Mouse (Mus musculus) intestine, embryonic 15.5 days (tissue): ENCODE measurements around the gene Stard9. TPM values are rescaled to one million over a fixed set of nuclear protein-coding genes. Genes with fewer than 3 reads are reported as not detected.

ENCODE experiments used
- ATAC-seq: fragments of 200-750 bp; cut with Nextera tagmentation; 2 replicates; pipeline ENCODE4 v1.8.0; 2017; ENCODE audit warnings: moderate TSS enrichment, moderate library complexity
- H3K27ac ChIP-seq: fragments of 300-500 bp; sonication (generic); 2 replicates; pipeline ENCODE4 v1.5.1; 2015; ENCODE audit warnings: mild to moderate bottlenecking, inconsistent platforms
- H3K27me3 ChIP-seq: fragments of 300-500 bp; sonication (generic); replicated peaks from 2 replicates; pipeline ENCODE4 v1.6.1; 2015; ENCODE audit warnings: inconsistent platforms
- H3K36me3 ChIP-seq: fragments of 300-500 bp; sonication (generic); 2 replicates; pipeline ENCODE4 v1.6.1; 2015; ENCODE audit warnings: inconsistent platforms
- H3K4me1 ChIP-seq: fragments of 300-500 bp; sonication (generic); replicated peaks from 2 replicates; pipeline ENCODE4 v1.6.1; 2015; ENCODE audit warnings: inconsistent platforms
- H3K4me2 ChIP-seq: fragments of 300-500 bp; sonication (generic); replicated peaks from 2 replicates; pipeline ENCODE4 v1.6.1; 2015; ENCODE audit warnings: mild to moderate bottlenecking, inconsistent platforms
- H3K4me3 ChIP-seq: fragments of 300-500 bp; sonication (generic); replicated peaks from 2 replicates; pipeline ENCODE4 v1.5.1; 2015; ENCODE audit warnings: inconsistent platforms
- H3K9ac ChIP-seq: fragments of 300-500 bp; sonication (generic); 2 replicates; pipeline ENCODE4 v1.6.1; 2015; ENCODE audit warnings: inconsistent platforms
- H3K9me3 ChIP-seq: fragments of 300-500 bp; sonication (generic); 2 replicates; pipeline ENCODE4 v1.6.1; 2016; ENCODE audit warnings: inconsistent platforms
- WGBS: fragments of 180-500 bp; shearing (Covaris S2); methylation state at CpG from one replicate; pipeline ENCODE4 v1.1.7; 2015; 5-methylcytosine and 5-hydroxymethylcytosine counted together
- polyA plus RNA-seq: library from polyadenylated mRNA; unstranded; fragments of >200 nt; fragmentation: Nextera tagmentation; extraction: Ambion mirVana; gene quantifications from 2 replicates; pipeline ENCODE4 v1.2.1, GENCODE M21; 2015

Gene Stard9
- polyA plus RNA-seq, 1 experiment from 2014 or later, result 2.9 TPM

GRCm38 (mm10) chr2:120628076-120628865 lies 650 bp upstream of the Stard9 start:
- no peak overlapping the region for H3K27ac ChIP-seq
- peak; percentile 36 for ATAC-seq
- H3K9ac ChIP-seq, result no peak overlapping the region
- peak overlapping the region; percentile 82 for H3K4me2 ChIP-seq
- peak overlapping the region; percentile 59 for H3K4me3 ChIP-seq
- H3K9me3 ChIP-seq, result no peaks in the 10 kb centered on the region
- H3K36me3 ChIP-seq, result no peaks in the 10 kb centered on the region
- 28% methylated on average over 10 of the region's 10 CpGs for WGBS
- H3K4me1 ChIP-seq, result 0 out of 2 replicates have a peak, but pooled peaks cover 3% of the 10 kb centered on the region
- H3K27me3 ChIP-seq, result no peaks in the 10 kb centered on the region

GRCm38 (mm10) chr2:120630246-120630645 lies 1.3 kb downstream of the Stard9 start:
- H3K4me1 ChIP-seq, result 0 out of 2 replicates have a peak, but pooled peaks cover 3% of the 10 kb centered on the region
- H3K27me3 ChIP-seq, result no peaks in the 10 kb centered on the region
- WGBS, result 84% methylated on average over 2 of the region's 2 CpGs
- ATAC-seq, result no peak
- no peak overlapping the region for H3K27ac ChIP-seq
- no peak overlapping the region for H3K9ac ChIP-seq
- H3K4me3 ChIP-seq, result no peak overlapping the region
- peak overlapping the region; percentile 82 for H3K4me2 ChIP-seq
- H3K9me3 ChIP-seq, result no peaks in the 10 kb centered on the region
- H3K36me3 ChIP-seq, result peaks cover 5% of the 10 kb centered on the region

- H3K9me3 ChIP-seq, result no peaks in the 10 kb centered on the region
- no peak overlapping the region for H3K9ac ChIP-seq
- H3K4me2 ChIP-seq, result no peak overlapping the region
- 0 out of 2 replicates have a peak, but pooled peaks cover 3% of the 10 kb centered on the region for H3K4me1 ChIP-seq
- ATAC-seq, result no peak
- H3K27me3 ChIP-seq, result no peaks in the 10 kb centered on the region
- peaks cover 5% of the 10 kb centered on the region for H3K36me3 ChIP-seq
- no peak overlapping the region for H3K27ac ChIP-seq
- 61% methylated on average over 2 of the region's 2 CpGs for WGBS
- no peak overlapping the region for H3K4me3 ChIP-seq
These were observed 1.7 kb downstream of the Stard9 start for GRCm38 (mm10) chr2:120630655-120631054.

- no peak overlapping the region for H3K9ac ChIP-seq
- no peaks in the 10 kb centered on the region for H3K27me3 ChIP-seq
- 83% methylated on average over 2 of the region's 2 CpGs for WGBS
- H3K4me1 ChIP-seq, result 0 out of 2 replicates have a peak, but pooled peaks cover 3% of the 10 kb centered on the region
- H3K4me3 ChIP-seq, result no peak overlapping the region
- peaks cover 5% of the 10 kb centered on the region for H3K36me3 ChIP-seq
- H3K9me3 ChIP-seq, result no peaks in the 10 kb centered on the region
- H3K27ac ChIP-seq, result no peak overlapping the region
- H3K4me2 ChIP-seq, result no peak overlapping the region
- no peak for ATAC-seq
These were observed 2.6 kb downstream of the Stard9 start for GRCm38 (mm10) chr2:120631521-120631920.

GRCm38 (mm10) chr2:120631957-120632356 lies 3.0 kb downstream of the Stard9 start:
- Histone ChIP-seq H3K27ac (no peak overlapping the region), H3K4me3 (no peak overlapping the region), H3K9me3 (no peaks in the 10 kb centered on the region), H3K27me3 (no peaks in the 10 kb centered on the region), H3K9ac (no peak overlapping the region), H3K4me1 (0 out of 2 replicates have a peak, but pooled peaks cover 3% of the 10 kb centered on the region), H3K4me2 (no peak overlapping the region), H3K36me3 (peaks cover 5% of the 10 kb centered on the region)
- ATAC-seq, result no peak
- 67% methylated on average over 4 of the region's 4 CpGs for WGBS

- H3K4me3 ChIP-seq, result no peak overlapping the region
- H3K27me3 ChIP-seq, result no peaks in the 10 kb centered on the region
- no peak overlapping the region for H3K4me2 ChIP-seq
- H3K27ac ChIP-seq, result no peak overlapping the region
- no peaks in the 10 kb centered on the region for H3K36me3 ChIP-seq
- no peak for ATAC-seq
- no peak overlapping the region for H3K9ac ChIP-seq
- H3K9me3 ChIP-seq, result no peaks in the 10 kb centered on the region
- H3K4me1 ChIP-seq, result no peaks in the 10 kb centered on the region
- 86% methylated on average over 8 of the region's 8 CpGs for WGBS
These were observed 11.9 kb downstream of the Stard9 start for GRCm38 (mm10) chr2:120640835-120641234.

GRCm38 (mm10) chr2:120643836-120644235 lies 14.9 kb downstream of the Stard9 start:
- WGBS, result 55% methylated on average over 7 of the region's 7 CpGs
- ATAC-seq, result no peak
- no peaks in the 10 kb centered on the region for H3K4me1 ChIP-seq
- no peak overlapping the region for H3K9ac ChIP-seq
- H3K36me3 ChIP-seq, result no peaks in the 10 kb centered on the region
- H3K27ac ChIP-seq, result no peak overlapping the region; the same call in 1 of the 2 replicates
- H3K9me3 ChIP-seq, result no peaks in the 10 kb centered on the region
- H3K4me2 ChIP-seq, result no peak overlapping the region
- H3K4me3 ChIP-seq, result no peak overlapping the region
- H3K27me3 ChIP-seq, result no peaks in the 10 kb centered on the region

- Histone ChIP-seq H3K27me3 (no peaks in the 10 kb centered on the region), H3K36me3 (no peaks in the 10 kb centered on the region), H3K4me1 (no peaks in the 10 kb centered on the region), H3K9me3 (no peaks in the 10 kb centered on the region), H3K9ac (no peak overlapping the region), H3K4me2 (no peak overlapping the region), H3K27ac (no peak overlapping the region), H3K4me3 (no peak overlapping the region)
- no peak for ATAC-seq
- WGBS, result 80% methylated on average over 4 of the region's 4 CpGs
These were observed 17.9 kb downstream of the Stard9 start for GRCm38 (mm10) chr2:120646777-120647176.

- no peak overlapping the region for H3K9ac ChIP-seq
- no peak overlapping the region for H3K4me3 ChIP-seq
- no peak overlapping the region; the same call in 1 of the 2 replicates for H3K27ac ChIP-seq
- no peaks in the 10 kb centered on the region for H3K4me1 ChIP-seq
- H3K4me2 ChIP-seq, result no peak overlapping the region
- WGBS, result 76% methylated on average over 7 of the region's 7 CpGs
- no peaks in the 10 kb centered on the region for H3K36me3 ChIP-seq
- no peaks in the 10 kb centered on the region for H3K9me3 ChIP-seq
- no peaks in the 10 kb centered on the region for H3K27me3 ChIP-seq
- ATAC-seq, result no peak
These were observed 23.5 kb downstream of the Stard9 start for GRCm38 (mm10) chr2:120652256-120652924.

GRCm38 (mm10) chr2:120652925-120653284 lies 24.0 kb downstream of the Stard9 start:
- no peak for ATAC-seq
- Histone ChIP-seq H3K9ac (no peak overlapping the region), H3K36me3 (no peaks in the 10 kb centered on the region), H3K27ac (no peak overlapping the region; the same call in 1 of the 2 replicates), H3K4me3 (no peak overlapping the region), H3K9me3 (no peaks in the 10 kb centered on the region), H3K4me2 (no peak overlapping the region), H3K4me1 (no peaks in the 10 kb centered on the region), H3K27me3 (no peaks in the 10 kb centered on the region)
- 73% methylated on average over 7 of the region's 7 CpGs for whole genome bisulfite sequencing

GRCm38 (mm10) chr2:120654693-120655092 lies 25.8 kb downstream of the Stard9 start:
- Histone ChIP-seq H3K9ac (no peak overlapping the region), H3K9me3 (no peaks in the 10 kb centered on the region), H3K36me3 (no peaks in the 10 kb centered on the region), H3K4me3 (no peak overlapping the region), H3K27me3 (no peaks in the 10 kb centered on the region), H3K4me1 (no peaks in the 10 kb centered on the region), H3K27ac (no peak overlapping the region), H3K4me2 (no peak overlapping the region)
- 81% methylated on average over 2 of the region's 2 CpGs for WGBS
- ATAC-seq, result no peak

GRCm38 (mm10) chr2:120655905-120656304 lies 27.0 kb downstream of the Stard9 start:
- no peaks in the 10 kb centered on the region for H3K27me3 ChIP-seq
- H3K9ac ChIP-seq, result no peak overlapping the region
- H3K4me2 ChIP-seq, result no peak overlapping the region
- no peak overlapping the region for H3K4me3 ChIP-seq
- no peaks in the 10 kb centered on the region for H3K9me3 ChIP-seq
- no peaks in the 10 kb centered on the region for H3K36me3 ChIP-seq
- 82% methylated on average over 5 of the region's 5 CpGs for WGBS
- H3K4me1 ChIP-seq, result no peaks in the 10 kb centered on the region
- H3K27ac ChIP-seq, result no peak overlapping the region
- ATAC-seq, result no peak
